Mouse (Mus musculus) heart, adult 18-20 months (tissue): ENCODE results near the gene Map7. TPM values are rescaled to one million over a fixed set of nuclear protein-coding genes. Genes with fewer than 3 reads are reported as not detected.

Source experiments
- DNase-seq, 2 experiments: peaks; one replicate each; pipeline ENCODE4 v3.0.0; 2021 to 2022; ENCODE audit warnings: mixed read lengths in 1 of 2
- total RNA-seq, 2 experiments: library from RNA; stranded (reverse); gene quantifications; 2 replicates each; pipeline ENCODE4 v1.2.3; 2021

The Map7 gene
- total RNA-seq, 2 experiments from 2014 or later, result 11.2 to 20.6 TPM

- no peak for DNase-seq
These were observed 3.9 kb downstream of the Map7 start for GRCm38 (mm10) chr10:20152131-20152530.

- DNase-seq, result no peak
These were observed 5.2 kb downstream of the Map7 start for GRCm38 (mm10) chr10:20153507-20153906.

GRCm38 (mm10) chr10:20155401-20155800 is 7.1 kb downstream of the Map7 start:
- no peak for DNase-seq

- DNase-seq, result no peak
These were observed 8.9 kb downstream of the Map7 start for GRCm38 (mm10) chr10:20157021-20157726.

- DNase-seq, result no peak
These were observed 10.5 kb downstream of the Map7 start for GRCm38 (mm10) chr10:20158756-20159155.

- no peak for DNase-seq
These were observed 11.0 kb downstream of the Map7 start for GRCm38 (mm10) chr10:20159308-20159707.

GRCm38 (mm10) chr10:20160914-20161313 is 12.6 kb downstream of the Map7 start:
- DNase-seq, result no peak

- DNase-seq, result no peak
These were observed 16.5 kb downstream of the Map7 start for GRCm38 (mm10) chr10:20164810-20165209.

- DNase-seq, result no peak
These were observed 18.5 kb downstream of the Map7 start for GRCm38 (mm10) chr10:20166797-20167196.

GRCm38 (mm10) chr10:20167467-20167866 is 19.2 kb downstream of the Map7 start:
- no peak for DNase-seq

GRCm38 (mm10) chr10:20169182-20169674 is 21.0 kb downstream of the Map7 start:
- DNase-seq, result no peak

- peak in 1 of 2 experiments; percentile 29 for DNase-seq
These were observed 21.8 kb downstream of the Map7 start for GRCm38 (mm10) chr10:20169927-20170604.

GRCm38 (mm10) chr10:20170605-20171088 is 22.4 kb downstream of the Map7 start:
- peak; percentile 56 to 61 for DNase-seq

- no peak for DNase-seq
These were observed 22.9 kb downstream of the Map7 start for GRCm38 (mm10) chr10:20171209-20171608.

- no peak for DNase-seq
These were observed 23.5 kb downstream of the Map7 start for GRCm38 (mm10) chr10:20171756-20172155.

- DNase-seq, result no peak
These were observed 25.5 kb downstream of the Map7 start for GRCm38 (mm10) chr10:20173733-20174132.

GRCm38 (mm10) chr10:20176054-20176453 is 27.8 kb downstream of the Map7 start:
- no peak for DNase-seq

- DNase-seq, result no peak
These were observed 30.7 kb downstream of the Map7 start for GRCm38 (mm10) chr10:20178807-20179605.

- DNase-seq, result no peak
These were observed 32.9 kb downstream of the Map7 start for GRCm38 (mm10) chr10:20181198-20181597.

GRCm38 (mm10) chr10:20181680-20182399 is 33.6 kb downstream of the Map7 start:
- no peak for DNase-seq

GRCm38 (mm10) chr10:20184326-20184725 is 36.1 kb downstream of the Map7 start:
- peak; percentile 36 to 37 for DNase-seq

GRCm38 (mm10) chr10:20185264-20185663 is 37.0 kb downstream of the Map7 start:
- DNase-seq, result peak; percentile 18 to 44
